Mouse (Mus musculus): ENCODE data around the gene Krtap4-2. TPM values are rescaled to one million over a fixed set of nuclear protein-coding genes. Genes with fewer than 3 reads are reported as not detected.
"Not testable (repeated sequence)": the region's sequence is repeated elsewhere in the genome, so short reads cannot be mapped to it uniquely, and the experiment has no call there.

Gene Krtap4-2
- polyA plus RNA-seq, 1 experiment from 2014 or later, result not detected

DNA sequence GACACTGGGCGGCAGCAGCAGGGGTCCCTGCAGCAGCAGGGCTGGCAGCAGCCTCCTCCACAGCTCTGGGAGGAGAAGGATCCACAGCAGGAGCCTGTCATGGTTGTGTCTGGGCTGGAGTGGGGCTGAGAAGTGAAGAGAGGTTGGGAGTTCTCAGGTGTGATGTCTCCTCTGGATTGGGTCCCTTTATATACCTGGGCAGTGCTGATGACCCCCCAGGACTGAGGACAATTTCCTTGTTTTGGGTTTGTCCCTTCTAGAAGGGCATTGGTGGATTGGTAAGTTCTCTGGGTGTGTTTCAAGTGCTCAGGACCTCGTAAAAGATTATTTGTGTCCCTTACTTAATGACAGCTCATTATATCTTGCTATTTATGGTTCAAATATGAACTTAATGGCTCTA, 24.8 kb downstream of the Krtap4-2 start, which contains the start of gene Gm11937:
TSS of gene Gm11937 (minus strand) at position 101 of the 400 bp plus-strand sequence.
- H3K4me1 ChIP-seq (ENCODE audit: control insufficient read depth, insufficient read depth, low read length); ATAC-seq (ENCODE audit: insufficient read depth, low FRiP score); H3K27me3 ChIP-seq (ENCODE audit: control insufficient read depth, insufficient read depth, low read length); H3K36me3 ChIP-seq (ENCODE audit: control insufficient read depth, insufficient read depth, low read length); H3K4me2 ChIP-seq (ENCODE audit: low read depth, low read length); H3K27ac ChIP-seq (ENCODE audit: low read length); H3K4me3 ChIP-seq (replicated peaks; ENCODE audit: low read length); H3K9ac ChIP-seq (ENCODE audit: low read length); H3K9me3 ChIP-seq (replicated peaks; ENCODE audit: control insufficient read depth, low read length): not testable (repeated sequence)
- 36% methylated on average over 1 of the region's 2 CpGs for WGBS

DNA sequence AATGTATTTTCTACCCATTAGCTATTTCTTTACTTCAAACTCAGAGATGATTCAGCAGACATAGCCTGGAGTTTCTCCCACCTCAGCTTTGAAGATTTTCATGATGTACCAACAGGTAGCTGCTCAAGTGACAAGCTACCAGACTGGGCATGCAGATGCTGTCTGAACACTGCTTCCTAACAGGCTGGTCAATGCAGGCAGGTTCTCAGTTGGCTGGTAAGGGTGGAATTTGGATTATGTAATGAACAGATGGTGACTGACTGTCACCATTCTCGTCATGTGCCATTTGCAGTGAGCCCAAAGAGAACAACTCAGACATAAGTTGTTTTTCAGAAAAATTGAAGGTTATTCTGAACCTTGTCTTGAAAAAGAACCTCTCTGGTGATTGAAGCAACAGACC, 25.8 kb downstream of the Krtap4-2 start:
- no peaks in the 10 kb centered on the region for H3K4me1 ChIP-seq (ENCODE audit: control insufficient read depth, insufficient read depth, low read length)
- no peak for ATAC-seq (ENCODE audit: insufficient read depth, low FRiP score)
- H3K27me3 ChIP-seq (ENCODE audit: control insufficient read depth, insufficient read depth, low read length), result no peaks in the 10 kb centered on the region
- no peaks in the 10 kb centered on the region for H3K36me3 ChIP-seq (ENCODE audit: control insufficient read depth, insufficient read depth, low read length)
- 69% methylated on average over 1 of the region's 1 CpGs for WGBS
- no peak overlapping the region for H3K27ac ChIP-seq (ENCODE audit: low read length)
- no peak overlapping the region for H3K4me3 ChIP-seq (replicated peaks; ENCODE audit: low read length)
- H3K9ac ChIP-seq (ENCODE audit: low read length), result no peak overlapping the region
- H3K9me3 ChIP-seq (replicated peaks; ENCODE audit: control insufficient read depth, low read length), result no peaks in the 10 kb centered on the region
- no peak overlapping the region for H3K4me2 ChIP-seq (ENCODE audit: low read depth, low read length)

DNA sequence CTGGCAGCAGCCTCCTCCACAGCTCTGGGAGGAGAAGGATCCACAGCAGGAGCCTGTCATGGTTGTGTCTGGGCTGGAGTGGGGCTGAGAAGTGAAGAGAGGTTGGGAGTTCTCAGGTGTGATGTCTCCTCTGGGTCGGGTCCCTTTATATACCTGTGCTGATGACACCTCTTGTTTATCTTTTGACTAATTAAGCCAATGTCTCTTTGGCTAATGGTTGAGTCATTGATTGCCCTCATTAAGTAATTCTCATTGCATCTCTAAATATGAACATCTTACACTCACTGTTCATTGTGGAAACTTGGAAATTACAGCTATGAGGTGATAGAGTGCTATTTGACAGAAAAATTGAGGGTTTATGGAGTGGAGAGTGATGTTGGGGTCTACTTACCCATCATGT, 31.7 kb downstream of the Krtap4-2 start, which contains the start of gene Gm11938:
TSS of gene Gm11938 (minus strand) at position 101 of the 400 bp plus-strand sequence.
- H3K27me3 ChIP-seq (ENCODE audit: control insufficient read depth, insufficient read depth, low read length); H3K9ac ChIP-seq (ENCODE audit: low read length); H3K9me3 ChIP-seq (replicated peaks; ENCODE audit: control insufficient read depth, low read length); H3K4me2 ChIP-seq (ENCODE audit: low read depth, low read length); H3K4me1 ChIP-seq (ENCODE audit: control insufficient read depth, insufficient read depth, low read length); H3K27ac ChIP-seq (ENCODE audit: low read length); H3K36me3 ChIP-seq (ENCODE audit: control insufficient read depth, insufficient read depth, low read length); ATAC-seq (ENCODE audit: insufficient read depth, low FRiP score); H3K4me3 ChIP-seq (replicated peaks; ENCODE audit: low read length): not testable (repeated sequence)
- WGBS, result 26% methylated on average over 1 of the region's 1 CpGs

DNA sequence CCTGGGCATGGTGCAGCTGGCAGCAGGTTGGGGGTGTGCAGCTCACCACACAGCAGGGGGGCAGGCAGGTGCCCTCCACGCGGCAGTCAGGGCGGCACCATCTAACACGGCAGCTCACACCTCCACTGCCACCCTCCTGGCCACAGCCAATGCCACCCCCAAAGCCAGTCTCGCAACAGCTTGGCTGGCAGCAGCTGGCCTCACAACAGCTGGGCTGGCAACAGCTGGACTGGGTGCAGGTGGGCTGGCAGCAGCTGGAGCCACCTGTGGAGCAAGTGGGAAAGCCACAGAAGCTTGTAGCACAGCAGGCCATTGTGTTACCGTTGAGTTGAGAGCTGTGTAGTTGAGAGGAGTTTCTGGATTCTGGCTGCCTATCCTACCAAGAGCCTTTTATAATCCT, 37.1 kb downstream of the Krtap4-2 start, which contains the start of gene Krtap9-3:
TSS of gene Krtap9-3 (minus strand) at position 364 of the 400 bp plus-strand sequence.
- not testable (repeated sequence) for ATAC-seq (ENCODE audit: insufficient read depth, low FRiP score)
- WGBS, result 72% methylated on average over 6 of the region's 6 CpGs

DNA sequence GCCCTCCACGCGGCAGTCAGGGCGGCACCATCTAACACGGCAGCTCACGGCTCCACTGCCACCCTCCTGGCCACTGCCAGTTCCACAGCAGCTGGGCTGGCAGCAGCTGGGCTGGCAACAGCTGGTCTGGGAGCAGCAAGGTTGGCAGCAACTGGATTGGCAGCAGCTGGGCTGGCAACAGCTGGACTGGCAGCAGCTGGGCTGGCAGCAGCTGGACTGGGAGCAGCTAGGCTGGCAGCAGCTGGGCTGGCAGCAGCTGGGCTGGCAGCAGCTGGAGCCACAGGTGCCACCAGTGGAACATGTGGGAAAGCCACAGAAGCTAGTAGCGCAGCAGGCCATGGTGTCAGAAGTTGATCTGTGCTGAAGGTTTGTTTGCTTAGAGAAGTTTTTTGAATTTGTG, 43.9 kb downstream of the Krtap4-2 start, which contains the start of gene Krtap1-3:
TSS of gene Krtap1-3 (minus strand) at position 359 of the 400 bp plus-strand sequence.
- Histone ChIP-seq H3K4me3 (replicated peaks; ENCODE audit: low read length) (no peak within 1 kb of the TSS), H3K9ac (ENCODE audit: low read length) (no peak within 1 kb of the TSS), H3K27ac (ENCODE audit: low read length) (no peak within 1 kb of the TSS), H3K4me2 (ENCODE audit: low read depth, low read length) (no peak within 1 kb of the TSS), H3K27me3 (ENCODE audit: control insufficient read depth, insufficient read depth, low read length) (no peaks in the 10 kb centered on the region), H3K36me3 (ENCODE audit: control insufficient read depth, insufficient read depth, low read length) (no peaks in the 10 kb centered on the region), H3K4me1 (ENCODE audit: control insufficient read depth, insufficient read depth, low read length) (no peaks in the 10 kb centered on the region), H3K9me3 (replicated peaks; ENCODE audit: control insufficient read depth, low read length) (no peaks in the 10 kb centered on the region)
- 78% methylated on average over 6 of the region's 6 CpGs for WGBS
- ATAC-seq (ENCODE audit: insufficient read depth, low FRiP score), result no peak

More for the DNA sequence above, 37.1 kb downstream of the Krtap4-2 start, which contains the start of gene Krtap9-3:
- not testable (repeated sequence) for H3K27ac ChIP-seq (ENCODE audit: low read length); H3K4me1 ChIP-seq (ENCODE audit: control insufficient read depth, insufficient read depth, low read length); H3K9ac ChIP-seq (ENCODE audit: low read length); H3K36me3 ChIP-seq (ENCODE audit: control insufficient read depth, insufficient read depth, low read length); H3K4me3 ChIP-seq (replicated peaks; ENCODE audit: low read length); H3K4me2 ChIP-seq (ENCODE audit: low read depth, low read length); H3K9me3 ChIP-seq (replicated peaks; ENCODE audit: control insufficient read depth, low read length); H3K27me3 ChIP-seq (ENCODE audit: control insufficient read depth, insufficient read depth, low read length)

DNA sequence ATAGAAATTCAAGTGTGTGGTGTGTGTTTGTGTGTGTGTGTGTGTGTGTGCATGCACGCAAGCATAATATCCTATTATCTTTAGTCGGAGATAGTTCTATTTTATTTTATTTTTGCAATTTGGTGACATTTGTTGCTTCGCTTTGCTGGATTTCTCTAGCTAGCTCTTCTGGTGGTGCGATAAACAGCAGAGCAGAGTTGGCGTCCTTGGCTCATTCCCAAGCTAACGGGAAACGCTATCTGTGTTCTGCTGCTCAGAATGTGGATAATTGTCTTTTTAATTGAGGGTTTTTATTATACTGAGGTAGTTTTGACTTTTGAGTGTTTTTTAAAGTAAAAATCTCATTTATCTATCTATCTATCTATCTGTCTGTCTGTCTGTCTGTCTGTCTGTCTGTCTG, 49.8 kb downstream of the Krtap4-2 start:
- Histone ChIP-seq H3K9ac (ENCODE audit: low read length) (no peak overlapping the region), H3K4me2 (ENCODE audit: low read depth, low read length) (no peak overlapping the region), H3K4me3 (replicated peaks; ENCODE audit: low read length) (no peak overlapping the region), H3K36me3 (ENCODE audit: control insufficient read depth, insufficient read depth, low read length) (no peaks in the 10 kb centered on the region), H3K9me3 (replicated peaks; ENCODE audit: control insufficient read depth, low read length) (no peaks in the 10 kb centered on the region), H3K27me3 (ENCODE audit: control insufficient read depth, insufficient read depth, low read length) (no peaks in the 10 kb centered on the region), H3K4me1 (ENCODE audit: control insufficient read depth, insufficient read depth, low read length) (no peaks in the 10 kb centered on the region), H3K27ac (ENCODE audit: low read length) (no peak overlapping the region)
- 87% methylated on average over 7 of the region's 7 CpGs for whole genome bisulfite sequencing
- no peak for ATAC-seq (ENCODE audit: insufficient read depth, low FRiP score)

Other genes with a start within 250 kb of the Krtap4-2 start
- 22.3 and 24.1 TPM in 2 replicates for gene Krt10, start 245.7 kb downstream of the Krtap4-2 start, polyA plus RNA-seq (2015; fragmentation: Nextera tagmentation; extraction: Ambion mirVana)
- gene Krt12, start 212.8 kb downstream of the Krtap4-2 start, polyA plus RNA-seq (2015; fragmentation: Nextera tagmentation; extraction: Ambion mirVana), result 0.12 and 0.19 TPM in 2 replicates
- gene Krt20, start 196.9 kb downstream of the Krtap4-2 start, polyA plus RNA-seq (2015; fragmentation: Nextera tagmentation; extraction: Ambion mirVana), result 16.6 and 23.3 TPM in 2 replicates
- gene Krt23, start 141.9 kb downstream of the Krtap4-2 start, polyA plus RNA-seq (2015; fragmentation: Nextera tagmentation; extraction: Ambion mirVana), result 92.1 and 140 TPM in 2 replicates
- gene Krt39, start 113.7 kb downstream of the Krtap4-2 start, polyA plus RNA-seq (2015; fragmentation: Nextera tagmentation; extraction: Ambion mirVana), result 0.14 TPM in 1 of 2 replicates, not detected in the other
- not detected in 2 replicates for gene Krt40, start 91.9 kb downstream of the Krtap4-2 start, polyA plus RNA-seq (2015; fragmentation: Nextera tagmentation; extraction: Ambion mirVana)
- gene Krtap3-3, start 84.2 kb downstream of the Krtap4-2 start, polyA plus RNA-seq (2015; fragmentation: Nextera tagmentation; extraction: Ambion mirVana), result not detected in 2 replicates
- not detected in 2 replicates for gene Krtap3-2, start 78.2 kb downstream of the Krtap4-2 start, polyA plus RNA-seq (2015; fragmentation: Nextera tagmentation; extraction: Ambion mirVana)
- not detected in 2 replicates for gene Gm11939, start 75.6 kb downstream of the Krtap4-2 start, polyA plus RNA-seq (2015; fragmentation: Nextera tagmentation; extraction: Ambion mirVana)
- gene Krtap3-1, start 68.5 kb downstream of the Krtap4-2 start, polyA plus RNA-seq (2015; fragmentation: Nextera tagmentation; extraction: Ambion mirVana), result not detected in 2 replicates
- gene Krtap1-5, start 54.1 kb downstream of the Krtap4-2 start, polyA plus RNA-seq (2015; fragmentation: Nextera tagmentation; extraction: Ambion mirVana), result not detected in 2 replicates
- not detected in 2 replicates for gene Krtap1-4, start 51.4 kb downstream of the Krtap4-2 start, polyA plus RNA-seq (2015; fragmentation: Nextera tagmentation; extraction: Ambion mirVana)
- not detected in 2 replicates for gene Krtap1-3, start 43.7 kb downstream of the Krtap4-2 start, polyA plus RNA-seq (2015; fragmentation: Nextera tagmentation; extraction: Ambion mirVana)
- gene Krtap9-3, start 37.0 kb downstream of the Krtap4-2 start, polyA plus RNA-seq (2015; fragmentation: Nextera tagmentation; extraction: Ambion mirVana), result not detected in 2 replicates
- not detected in 2 replicates for gene Gm11938, start 31.8 kb downstream of the Krtap4-2 start, polyA plus RNA-seq (2015; fragmentation: Nextera tagmentation; extraction: Ambion mirVana)
- gene Gm11937, start 24.9 kb downstream of the Krtap4-2 start, polyA plus RNA-seq (2015; fragmentation: Nextera tagmentation; extraction: Ambion mirVana), result not detected in 2 replicates
- gene Krtap2-4, start 20.2 kb downstream of the Krtap4-2 start, polyA plus RNA-seq (2015; fragmentation: Nextera tagmentation; extraction: Ambion mirVana), result not detected in 2 replicates
- gene Gm11562, start 14.6 kb downstream of the Krtap4-2 start, polyA plus RNA-seq (2015; fragmentation: Nextera tagmentation; extraction: Ambion mirVana), result not detected in 2 replicates
- gene Krtap4-1, start 6.8 kb downstream of the Krtap4-2 start, polyA plus RNA-seq (2015; fragmentation: Nextera tagmentation; extraction: Ambion mirVana), result not detected in 2 replicates
- gene Krtap4-7, start 9.0 kb upstream of the Krtap4-2 start, polyA plus RNA-seq (2015; fragmentation: Nextera tagmentation; extraction: Ambion mirVana), result not detected in 2 replicates
- not detected in 2 replicates for gene Gm11555, start 15.2 kb upstream of the Krtap4-2 start, polyA plus RNA-seq (2015; fragmentation: Nextera tagmentation; extraction: Ambion mirVana)
- gene Gm11563, start 23.9 kb upstream of the Krtap4-2 start, polyA plus RNA-seq (2015; fragmentation: Nextera tagmentation; extraction: Ambion mirVana), result not detected in 2 replicates
- gene Krtap4-6, start 30.9 kb upstream of the Krtap4-2 start, polyA plus RNA-seq (2015; fragmentation: Nextera tagmentation; extraction: Ambion mirVana), result not detected in 2 replicates
- not detected in 2 replicates for gene Gm14190, start 55.7 kb upstream of the Krtap4-2 start, polyA plus RNA-seq (2015; fragmentation: Nextera tagmentation; extraction: Ambion mirVana)
- not detected in 2 replicates for gene Gm14180, start 99.2 kb upstream of the Krtap4-2 start, polyA plus RNA-seq (2015; fragmentation: Nextera tagmentation; extraction: Ambion mirVana)
- gene Gm11595, start 137.8 kb upstream of the Krtap4-2 start, polyA plus RNA-seq (2015; fragmentation: Nextera tagmentation; extraction: Ambion mirVana), result not detected in 2 replicates
- not detected in 2 replicates for gene Krtap4-8, start 145.6 kb upstream of the Krtap4-2 start, polyA plus RNA-seq (2015; fragmentation: Nextera tagmentation; extraction: Ambion mirVana)
- not detected in 2 replicates for gene Krtap4-9, start 150.1 kb upstream of the Krtap4-2 start, polyA plus RNA-seq (2015; fragmentation: Nextera tagmentation; extraction: Ambion mirVana)
- gene Gm11596, start 158.4 kb upstream of the Krtap4-2 start, polyA plus RNA-seq (2015; fragmentation: Nextera tagmentation; extraction: Ambion mirVana), result not detected in 2 replicates
- gene Gm11569, start 163.8 kb upstream of the Krtap4-2 start, polyA plus RNA-seq (2015; fragmentation: Nextera tagmentation; extraction: Ambion mirVana), result not detected in 2 replicates
- not detected in 2 replicates for gene Gm11554, start 169.4 kb upstream of the Krtap4-2 start, polyA plus RNA-seq (2015; fragmentation: Nextera tagmentation; extraction: Ambion mirVana)
- not detected in 2 replicates for gene Krtap4-13, start 174.8 kb upstream of the Krtap4-2 start, polyA plus RNA-seq (2015; fragmentation: Nextera tagmentation; extraction: Ambion mirVana)
- gene Gm11564, start 180.6 kb upstream of the Krtap4-2 start, polyA plus RNA-seq (2015; fragmentation: Nextera tagmentation; extraction: Ambion mirVana), result not detected in 2 replicates
- gene 2300003K06Rik, start 203.0 kb upstream of the Krtap4-2 start, polyA plus RNA-seq (2015; fragmentation: Nextera tagmentation; extraction: Ambion mirVana), result not detected in 2 replicates
- not detected in 2 replicates for gene Krtap4-16, start 216.5 kb upstream of the Krtap4-2 start, polyA plus RNA-seq (2015; fragmentation: Nextera tagmentation; extraction: Ambion mirVana)
- gene Gm11568, start 222.8 kb upstream of the Krtap4-2 start, polyA plus RNA-seq (2015; fragmentation: Nextera tagmentation; extraction: Ambion mirVana), result not detected in 2 replicates
- not detected in 2 replicates for gene Gm11559, start 229.4 kb upstream of the Krtap4-2 start, polyA plus RNA-seq (2015; fragmentation: Nextera tagmentation; extraction: Ambion mirVana)
- not detected in 2 replicates for gene Krtap9-1, start 238.3 kb upstream of the Krtap4-2 start, polyA plus RNA-seq (2015; fragmentation: Nextera tagmentation; extraction: Ambion mirVana)
- gene Gm11567, start 244.1 kb upstream of the Krtap4-2 start, polyA plus RNA-seq (2015; fragmentation: Nextera tagmentation; extraction: Ambion mirVana), result not detected in 2 replicates